Mouse (Mus musculus): ENCODE measurements at regions not wholly inside any gene's neighbourhood (a gene's known extent, or its start where the extent isn't known, plus 50 kb on each side); places are given as distances from the start of the nearest gene placed in this dataset.

GRCm38 (mm10) chr10:68606848-68607247 lies 65.2 kb upstream of the Cabcoco1 start:
- DNase-seq (ENCODE audit: low spot score), result peak; percentile 47

GRCm38 (mm10) chr10:68611906-68612305 lies 70.2 kb upstream of the Cabcoco1 start:
- DNase-seq (ENCODE audit: low spot score), result no peak

- DNase-seq (ENCODE audit: low spot score), result no peak
These were observed 71.0 kb upstream of the Cabcoco1 start for GRCm38 (mm10) chr10:68612727-68613126.

GRCm38 (mm10) chr10:68623786-68624185 lies 82.1 kb upstream of the Cabcoco1 start:
- DNase-seq (ENCODE audit: low spot score), result no peak

- no peak for DNase-seq (ENCODE audit: low spot score)
These were observed 83.6 kb upstream of the Cabcoco1 start for GRCm38 (mm10) chr10:68625329-68625728.

DNA sequence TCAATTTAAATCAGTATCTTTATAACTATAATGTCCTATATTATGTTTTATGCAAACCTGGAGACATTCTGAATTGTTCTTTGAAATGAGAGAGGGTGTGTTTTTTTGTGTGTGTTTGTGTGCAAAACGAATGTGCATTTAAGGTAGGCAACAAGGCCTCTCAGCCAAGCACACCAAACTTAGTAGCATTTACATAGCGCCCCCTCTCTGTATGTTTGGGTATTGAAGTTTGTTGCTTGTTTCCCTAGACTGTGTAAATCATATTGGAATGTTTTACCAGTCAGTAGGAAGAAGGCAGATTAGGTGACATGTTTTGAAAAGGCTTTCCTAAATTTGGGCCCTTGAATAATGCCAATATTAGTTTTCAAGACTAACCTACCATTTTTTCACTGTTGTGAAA lies 84.1 kb upstream of the Cabcoco1 start:
- no peak for DNase-seq (ENCODE audit: low spot score)

GRCm38 (mm10) chr10:68629486-68629885 lies 87.8 kb upstream of the Cabcoco1 start:
- DNase-seq (ENCODE audit: low spot score), result no peak

- DNase-seq (ENCODE audit: low spot score), result no peak
These were observed 90.3 kb upstream of the Tmem26 start for GRCm38 (mm10) chr10:68633180-68633579.

- no peak for DNase-seq (ENCODE audit: low spot score)
These were observed 70.7 kb upstream of the Tmem26 start for GRCm38 (mm10) chr10:68652700-68653099.

GRCm38 (mm10) chr10:68655491-68655890 lies 68.0 kb upstream of the Tmem26 start:
- no peak for DNase-seq (ENCODE audit: low spot score)

- DNase-seq (ENCODE audit: low spot score), result no peak
These were observed 57.4 kb upstream of the Tmem26 start for GRCm38 (mm10) chr10:68666094-68666493.

GRCm38 (mm10) chr10:68669330-68669729 lies 54.1 kb upstream of the Tmem26 start:
- no peak for DNase-seq (ENCODE audit: low spot score)

DNA sequence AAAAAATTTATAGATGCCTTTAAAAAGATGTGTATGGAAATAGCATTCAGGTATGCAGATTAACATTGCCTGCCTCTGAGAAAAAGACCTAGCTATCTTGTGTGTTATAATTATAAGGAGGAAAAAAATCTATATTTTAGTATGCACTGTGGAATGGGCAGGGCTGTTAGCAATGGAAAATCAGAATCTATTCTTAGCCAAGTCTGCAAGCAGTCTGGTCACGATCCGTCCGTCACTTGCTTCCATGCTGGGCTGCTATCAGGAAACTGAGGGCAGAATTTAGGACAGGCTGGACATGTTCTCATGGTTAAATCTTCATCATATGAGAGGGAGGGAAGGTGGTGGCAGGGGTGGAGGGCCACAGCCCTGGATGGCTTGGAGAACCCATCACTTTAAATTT lies 53.5 kb upstream of the Tmem26 start:
- no peak for DNase-seq (ENCODE audit: low spot score)

- no peak for DNase-seq (ENCODE audit: low spot score)
These were observed 51.2 kb upstream of the Tmem26 start for GRCm38 (mm10) chr10:68672291-68672690.

- DNase-seq (ENCODE audit: low spot score), result no peak
These were observed 50.2 kb upstream of the Tmem26 start for GRCm38 (mm10) chr10:68673102-68673872.
